Mouse (Mus musculus) liver, embryonic 14.5 days (tissue): Measurements from ENCODE around the gene Hbb-bs. TPM values are rescaled to one million over a fixed set of nuclear protein-coding genes. Genes with fewer than 3 reads are reported as not detected.
A peak's percentile ranks its signal among the peaks of the same experiment; 100 is the strongest.
"Not testable (repeated sequence)": the region's sequence is repeated elsewhere in the genome, so short reads cannot be mapped to it uniquely, and the experiment has no call there.

Experiments
- ATAC-seq: fragments of 200-750 bp; cut with Nextera tagmentation; 2 replicates; pipeline ENCODE4 v1.8.0; 2017; ENCODE audit warnings: moderate number of reproducible peaks, mild to moderate bottlenecking, moderate library complexity; ENCODE audit not compliant: insufficient read depth
- DNase-seq, 3 experiments: peaks; one replicate each; pipeline ENCODE4 v3.0.0-alpha.2; 2012 to 2013; ENCODE audit warnings: low read depth in 3 of 3, low spot score in 3 of 3
- H3K27ac ChIP-seq: fragments of 300-500 bp; sonication (generic); 2 replicates; pipeline ENCODE4 v1.5.1; 2014; ENCODE audit warnings: moderate library complexity, mild to moderate bottlenecking, control low read depth, inconsistent platforms
- H3K27me3 ChIP-seq: fragments of 300-500 bp; sonication (generic); 2 replicates; pipeline ENCODE4 v1.6.1; 2014; ENCODE audit warnings: mild to moderate bottlenecking, low read length, moderate library complexity; ENCODE audit not compliant: control insufficient read depth, insufficient read depth
- H3K36me3 ChIP-seq: fragments of 300-500 bp; sonication (generic); replicated peaks from 2 replicates; pipeline ENCODE4 v1.6.1; 2014; ENCODE audit warnings: low read depth; ENCODE audit not compliant: control insufficient read depth, insufficient read depth
- H3K4me1 ChIP-seq, 2 experiments: fragments of 200-500 bp in 1 of 2; fragments of 300-500 bp in 1 of 2; sonication (generic) in 1 of 2; replicated peaks; 2 replicates each; pipeline ENCODE4 v1.6.1; 2012 to 2014; ENCODE audit warnings: antibody characterized with exemption in 1 of 2, inconsistent platforms in 1 of 2, low read length in 1 of 2; ENCODE audit not compliant: control insufficient read depth in 2 of 2, insufficient read depth in 2 of 2
- H3K4me2 ChIP-seq: fragments of 300-500 bp; sonication (generic); 2 replicates; pipeline ENCODE4 v1.6.1; 2014; ENCODE audit warnings: low read depth, mild to moderate bottlenecking, control low read depth, moderate library complexity
- H3K4me3 ChIP-seq, 2 experiments: fragments of 200-500 bp in 1 of 2; fragments of 300-500 bp in 1 of 2; sonication (generic) in 1 of 2; 2 replicates each; pipeline ENCODE4 v1.5.1; 2012 to 2014; ENCODE audit warnings: low read depth in 2 of 2, low read length in 2 of 2, mild to moderate bottlenecking in 2 of 2, control low read depth in 1 of 2, inconsistent platforms in 1 of 2, moderate library complexity in 1 of 2; ENCODE audit not compliant: insufficient read depth in 1 of 2
- H3K9ac ChIP-seq: fragments of 300-500 bp; sonication (generic); replicated peaks from 2 replicates; pipeline ENCODE4 v1.6.1; 2014; ENCODE audit warnings: mild to moderate bottlenecking, control low read depth, moderate library complexity
- H3K9me3 ChIP-seq: fragments of 300-500 bp; sonication (generic); 2 replicates; pipeline ENCODE4 v1.6.1; 2016; ENCODE audit warnings: low read length, mixed read lengths; ENCODE audit not compliant: control insufficient read depth
- CTCF ChIP-seq: IDR thresholded peaks from 2 replicates; pipeline ENCODE4 v1.5.1; 2016; ENCODE audit warnings: antibody characterized with exemption, low read depth, control low read depth
- EP300 ChIP-seq: IDR thresholded peaks from 2 replicates; pipeline ENCODE4 v1.6.1; 2016; ENCODE audit warnings: antibody characterized with exemption, low read depth
- WGBS: fragments of 180-500 bp; shearing (Covaris S2); extraction: QIAGEN DNeasy Blood & Tissue Kit; methylation state at CpG from one replicate; pipeline ENCODE4 v1.1.7; 2014; ENCODE audit not compliant: insufficient replicate concordance; 5-methylcytosine and 5-hydroxymethylcytosine counted together
- polyA plus RNA-seq, 2 experiments: library from polyadenylated mRNA; depleted of rRNA in 1 of 2; stranded (reverse) in 1 of 2; unstranded in 1 of 2; fragments of >200 nt; fragmentation: Nextera tagmentation in 1 of 2; extraction: Ambion mirVana in 1 of 2; gene quantifications; 2 replicates each; pipeline versions ENCODE4 v1.2.1 to v1.2.3; 2012 to 2014

The Hbb-bs gene
- polyA plus RNA-seq, 2 experiments: 131,477 to 209,901 TPM

- Histone ChIP-seq H3K4me2 (peak overlapping the region; percentile 29), H3K36me3 (no peaks in the 10 kb centered on the region), H3K4me1 (peaks cover 28 to 30% of the 10 kb centered on the region in 2 experiments), H3K9ac (peak overlapping the region; percentile 68), H3K27me3 (no peaks in the 10 kb centered on the region), H3K4me3 (peak overlapping the region; percentile 45 to 54), H3K9me3 (no peaks in the 10 kb centered on the region), H3K27ac (peak overlapping the region; percentile 90)
- peak in 2 of 3 experiments; percentile 77 to 79 for DNase-seq
- TF ChIP-seq CTCF (no peak), EP300 (peak; percentile 58)
- ATAC-seq: peak; percentile 62
- 64% methylated on average over 3 of the region's 3 CpGs for WGBS
Measured at GRCm38 (mm10) chr7:103826255-103826887, 1.5 kb downstream of the Hbb-bs start.

GRCm38 (mm10) chr7:103825536-103826254, 2.2 kb downstream of the Hbb-bs start:
- DNase-seq (peak in 2 of 3 experiments; percentile 80 to 83), ATAC-seq (peak; percentile 78)
- Histone ChIP-seq H3K36me3 (no peaks in the 10 kb centered on the region), H3K4me1 (peaks cover 25 to 30% of the 10 kb centered on the region in 2 experiments), H3K9me3 (no peaks in the 10 kb centered on the region), H3K27me3 (no peaks in the 10 kb centered on the region), H3K4me3 (peak overlapping the region; percentile 35 to 42; a peak in 3 of 4 replicates), H3K27ac (peak overlapping the region; percentile 96), H3K9ac (no peak overlapping the region; the same call in 1 of the 2 replicates), H3K4me2 (peak overlapping the region; percentile 67)
- WGBS: 68% methylated on average over 3 of the region's 3 CpGs
- peak; percentile 38 for TF ChIP-seq EP300
- no peak for TF ChIP-seq CTCF

DNA sequence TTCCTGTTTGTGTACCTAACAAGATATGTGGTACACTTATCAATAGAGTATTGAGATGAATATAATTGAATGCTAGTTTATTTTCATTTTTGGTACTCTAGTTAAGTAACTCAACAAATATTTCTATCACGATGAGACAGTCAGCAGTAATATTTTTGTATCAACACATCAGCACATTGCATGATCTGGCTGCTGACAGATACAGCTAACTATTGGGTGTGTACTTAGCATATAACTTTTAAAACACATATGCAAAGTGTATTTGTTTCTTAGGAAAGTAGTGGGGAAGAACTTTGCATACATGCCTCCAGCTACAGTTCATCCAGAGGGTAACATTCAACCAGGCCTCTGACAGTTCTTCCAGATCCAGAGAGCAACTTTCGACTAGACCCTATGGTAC, 3.3 kb downstream of the Hbb-bs start:
- DNase-seq (peak in 1 of 3 experiments; percentile 60), ATAC-seq (no peak)
- Histone ChIP-seq H3K27me3 (no peaks in the 10 kb centered on the region), H3K9me3 (no peaks in the 10 kb centered on the region), H3K4me1 (peaks cover 19 to 23% of the 10 kb centered on the region in 2 experiments), H3K4me2 (peak overlapping the region; percentile 67), H3K27ac (peak overlapping the region; percentile 96), H3K36me3 (no peaks in the 10 kb centered on the region), H3K9ac (peak overlapping the region; percentile 71), H3K4me3 (peak overlapping the region; percentile 36 to 42)
- 40% methylated on average over 2 of the region's 2 CpGs for WGBS
- TF ChIP-seq CTCF (no peak), EP300 (peak; percentile 65)

- H3K4me3 ChIP-seq: peak overlapping the region; percentile 45 to 47
Measured at GRCm38 (mm10) chr7:103815085-103815484, 12.8 kb downstream of the Hbb-bs start.

DNA sequence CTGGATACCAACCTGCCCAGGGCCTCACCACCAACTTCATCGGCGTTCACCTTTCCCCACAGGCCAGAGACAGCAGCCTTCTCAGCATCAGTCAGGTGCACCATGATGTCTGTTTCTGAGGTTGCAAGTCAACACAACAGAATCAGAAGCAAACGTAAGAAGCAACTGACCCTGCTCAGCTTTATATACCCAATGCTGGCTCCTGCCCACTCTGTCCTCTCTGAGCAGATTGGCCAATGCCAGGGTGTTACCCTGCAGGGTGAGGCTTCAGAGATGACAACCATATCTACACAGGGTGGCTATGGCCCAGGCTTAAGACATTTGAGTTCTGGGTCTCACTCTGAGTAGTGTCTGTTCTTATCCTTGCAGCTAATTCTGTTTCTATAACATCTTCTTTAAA, 14.1 kb downstream of the Hbb-bs start, which contains the start of gene Hbb-bt:
Gene Hbb-bt (minus strand): TSS at position 231 of the 400 bp plus-strand sequence.
- H3K27ac ChIP-seq: peak within 1 kb of the TSS; percentile 93
- H3K36me3 ChIP-seq: no peaks in the 10 kb centered on the region; the same call in 1 of the 2 replicates
- TF ChIP-seq CTCF: no peak
- TF ChIP-seq EP300: peak; percentile 73
- peak; percentile 69 to 89 (median 88) for DNase-seq
- peak within 1 kb of the TSS; percentile 83 for H3K4me2 ChIP-seq
- ATAC-seq: peak; percentile 79
- WGBS: 36% methylated on average over 3 of the region's 3 CpGs
- H3K9me3 ChIP-seq: no peaks in the 10 kb centered on the region
- H3K27me3 ChIP-seq: no peaks in the 10 kb centered on the region
- H3K9ac ChIP-seq: peak within 1 kb of the TSS; percentile 84
- H3K4me3 ChIP-seq: peak within 1 kb of the TSS; percentile 52 to 83
- H3K4me1 ChIP-seq: peaks cover 8 to 21% of the 10 kb centered on the region in 2 experiments

More at GRCm38 (mm10) chr7:103815085-103815484, 12.8 kb downstream of the Hbb-bs start:
- Histone ChIP-seq H3K27ac (peak overlapping the region; percentile 93), H3K4me2 (peak overlapping the region; percentile 83), H3K9ac (peak overlapping the region; percentile 79)
- H3K27me3 ChIP-seq, ATAC-seq, H3K4me1 ChIP-seq, DNase-seq, H3K9me3 ChIP-seq, H3K36me3 ChIP-seq: not testable (repeated sequence)
- WGBS: 31% methylated on average over 1 of the region's 2 CpGs
- peak; percentile 17; the same call in 1 of the 2 replicates for TF ChIP-seq EP300

DNA sequence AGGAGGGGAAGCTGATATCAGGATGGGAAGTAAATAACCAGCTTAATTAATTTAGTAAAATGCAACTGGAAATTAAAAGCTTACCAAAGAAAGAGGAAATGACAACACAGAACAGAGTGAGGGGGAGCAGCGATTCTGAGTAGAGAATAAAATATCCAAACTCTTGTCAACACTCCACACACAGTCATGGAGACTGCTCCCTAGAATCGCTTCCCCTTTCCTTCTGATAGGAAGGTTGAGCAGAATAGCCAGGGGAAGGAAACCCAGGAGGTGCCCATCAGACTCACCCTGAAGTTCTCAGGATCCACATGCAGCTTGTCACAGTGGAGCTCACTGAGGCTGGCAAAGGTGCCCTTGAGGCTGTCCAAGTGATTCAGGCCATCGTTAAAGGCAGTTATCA, 14.7 kb downstream of the Hbb-bs start:
- H3K9me3 ChIP-seq, H3K36me3 ChIP-seq, DNase-seq, H3K9ac ChIP-seq, H3K4me2 ChIP-seq, H3K27ac ChIP-seq, H3K27me3 ChIP-seq: not testable (repeated sequence)
- peak overlapping the region in 1 of 2 experiments; percentile 52; a peak in 2 of 4 replicates for H3K4me3 ChIP-seq
- peak; percentile 2 for ATAC-seq
- peaks cover 10 to 22% of the 10 kb centered on the region in 2 experiments for H3K4me1 ChIP-seq
- WGBS: no CpG with 5 or more reads among the region's 3 CpGs
